31 mouse cellular contexts compared by ENCODE assay signal in genomic region chr13:41123666-41124225, GRCm38 (mm10). TPM values are rescaled to one million over a fixed set of nuclear protein-coding genes. Genes with fewer than 3 reads are reported as not detected.
DNase-seq lines count a peak whose midpoint lies in the region; ATAC-seq and TF ChIP-seq lines count a peak whose summit lies in the region.
"Had no signal": no experiment of that assay in that cellular context is flagged by ENCODE, and none has a peak within 500 bp of the region (broad histone marks: within the 10 kb centered on the region; RNA-seq: fewer than 3 reads in every experiment).

No protein-coding gene starts in this region.

- no peak overlapping the region for H3K9ac ChIP-seq in forebrain, embryonic 14.5 days (ENCODE audit: low read length)
- no peak overlapping the region for H3K9ac ChIP-seq in midbrain, embryonic 16.5 days (ENCODE audit: low read depth, low read length)
- no peak overlapping the region for H3K9ac ChIP-seq in midbrain, embryonic 13.5 days (replicated peaks)
- H3K9ac ChIP-seq in forebrain, postnatal 0 days = no peak overlapping the region
- H3K9ac ChIP-seq: embryonic facial prominence, embryonic 12.5 days; embryonic facial prominence, embryonic 15.5 days; heart, embryonic 12.5 days; heart, embryonic 15.5 days; hindbrain, embryonic 14.5 days had no signal

- ATAC-seq in forebrain, embryonic 14.5 days = no peak
- ATAC-seq in midbrain, embryonic 16.5 days = peak; percentile 28; the same call in 1 of the 2 replicates
- no peak for ATAC-seq in midbrain, embryonic 13.5 days
- peak; percentile 67; the same call in 1 of the 2 replicates for ATAC-seq in forebrain, postnatal 0 days
- ATAC-seq: CD4-positive, CD25-positive, alpha-beta regulatory T cell, adult 4 months; hindbrain, postnatal 0 days; inflammation-experienced regulatory T-cells, adult 6 months; intestine, embryonic 16.5 days had no signal

- 55% methylated on average over 6 of the region's 6 CpGs for WGBS in forebrain, embryonic 14.5 days
- 90% methylated on average over 6 of the region's 6 CpGs for WGBS in forebrain, embryonic 10.5 days
- WGBS in midbrain, embryonic 16.5 days = 48% methylated on average over 6 of the region's 6 CpGs
- WGBS in midbrain, embryonic 13.5 days = 60% methylated on average over 6 of the region's 6 CpGs
- 34% methylated on average over 6 of the region's 6 CpGs for WGBS in forebrain, postnatal 0 days

- peak; percentile 65 for DNase-seq in forebrain, embryonic 14.5 days (ENCODE audit: low spot score)
- no peak for DNase-seq in forebrain, embryonic 10.5 days (ENCODE audit: extremely low spot score, low spot score)
- DNase-seq in forebrain, postnatal 0 days = peak; percentile 14
- no peak for DNase-seq in heart, postnatal 14 days
- DNase-seq: adrenal gland, adult 2 months; adrenal gland, postnatal 14 days; cerebellum, adult 11-12 months; cerebellum, adult 8-10 months; cerebellum, postnatal 10 days; gastrocnemius, postnatal 10 days; gastrocnemius, postnatal 36 days; heart, postnatal 10 days; heart, postnatal 4 days; kidney, adult 18-20 months had no signal

- H3K27me3 ChIP-seq in forebrain, embryonic 14.5 days (replicated peaks; ENCODE audit: control insufficient read depth, insufficient read depth, low read length) = no peaks in the 10 kb centered on the region
- H3K27me3 ChIP-seq in forebrain, embryonic 10.5 days (ENCODE audit: poor library complexity, severe bottlenecking) = no peaks in the 10 kb centered on the region
- H3K27me3 ChIP-seq in midbrain, embryonic 16.5 days (ENCODE audit: control insufficient read depth, insufficient read depth, low read depth, low read length) = no peaks in the 10 kb centered on the region
- no peaks in the 10 kb centered on the region for H3K27me3 ChIP-seq in midbrain, embryonic 13.5 days
- H3K27me3 ChIP-seq in forebrain, postnatal 0 days (ENCODE audit: insufficient read depth, low read length) = no peaks in the 10 kb centered on the region
- H3K27me3 ChIP-seq: embryonic facial prominence, embryonic 12.5 days; embryonic facial prominence, embryonic 15.5 days; heart, embryonic 12.5 days; heart, embryonic 15.5 days had no signal

- no peak overlapping the region for H3K27ac ChIP-seq in forebrain, embryonic 14.5 days (ENCODE audit: low read depth, low read length)
- no peak overlapping the region for H3K27ac ChIP-seq in forebrain, embryonic 10.5 days
- H3K27ac ChIP-seq in midbrain, embryonic 16.5 days (ENCODE audit: low read length) = no peak overlapping the region
- no peak overlapping the region for H3K27ac ChIP-seq in midbrain, embryonic 13.5 days
- no peak overlapping the region for H3K27ac ChIP-seq in forebrain, postnatal 0 days (ENCODE audit: low read depth, low read length)
- H3K27ac ChIP-seq: embryonic facial prominence, embryonic 12.5 days; embryonic facial prominence, embryonic 15.5 days; heart, embryonic 15.5 days; hindbrain, embryonic 14.5 days; hindbrain, postnatal 0 days had no signal

- H3K4me3 ChIP-seq in forebrain, embryonic 14.5 days (ENCODE audit: low read depth, low read length) = no peak overlapping the region
- H3K4me3 ChIP-seq in forebrain, embryonic 10.5 days = no peak overlapping the region
- H3K4me3 ChIP-seq in midbrain, embryonic 16.5 days (ENCODE audit: low read depth, low read length) = no peak overlapping the region
- no peak overlapping the region for H3K4me3 ChIP-seq in midbrain, embryonic 13.5 days (replicated peaks)
- H3K4me3 ChIP-seq in forebrain, postnatal 0 days (ENCODE audit: low read depth, low read length) = no peak overlapping the region
- H3K4me3 ChIP-seq: embryonic facial prominence, embryonic 12.5 days; embryonic facial prominence, embryonic 15.5 days; heart, embryonic 12.5 days; heart, embryonic 15.5 days had no signal

- intact Hi-C loops in heart, postnatal 14 days (cut with DNase I) = no loop called here

- H3K4me1 ChIP-seq in forebrain, embryonic 14.5 days (ENCODE audit: control insufficient read depth, insufficient read depth, low read length) = no peaks in the 10 kb centered on the region
- peaks cover 13% of the 10 kb centered on the region for H3K4me1 ChIP-seq in forebrain, embryonic 10.5 days
- H3K4me1 ChIP-seq in midbrain, embryonic 16.5 days (ENCODE audit: control insufficient read depth, insufficient read depth, low read length) = no peaks in the 10 kb centered on the region
- no peaks in the 10 kb centered on the region for H3K4me1 ChIP-seq in midbrain, embryonic 13.5 days (replicated peaks)
- no peaks in the 10 kb centered on the region for H3K4me1 ChIP-seq in forebrain, postnatal 0 days (ENCODE audit: insufficient read depth)
- H3K4me1 ChIP-seq: heart, embryonic 15.5 days had no signal

- no peak for TF ChIP-seq CTCF in forebrain, postnatal 0 days (IDR thresholded peaks at IDR 0.05; ENCODE audit: low read depth)

- no peaks in the 10 kb centered on the region for H3K9me3 ChIP-seq in forebrain, embryonic 14.5 days (replicated peaks; ENCODE audit: control insufficient read depth, low read length)
- no peaks in the 10 kb centered on the region for H3K9me3 ChIP-seq in forebrain, embryonic 10.5 days
- H3K9me3 ChIP-seq in midbrain, embryonic 16.5 days (replicated peaks; ENCODE audit: control insufficient read depth, low read length, poor library complexity, severe bottlenecking) = no peaks in the 10 kb centered on the region
- no peaks in the 10 kb centered on the region for H3K9me3 ChIP-seq in midbrain, embryonic 13.5 days
- no peaks in the 10 kb centered on the region for H3K9me3 ChIP-seq in forebrain, postnatal 0 days (ENCODE audit: low read length)
- H3K9me3 ChIP-seq: embryonic facial prominence, embryonic 12.5 days; embryonic facial prominence, embryonic 15.5 days; heart, embryonic 12.5 days; heart, embryonic 15.5 days had no signal

- H3K4me2 ChIP-seq in forebrain, embryonic 14.5 days (ENCODE audit: low read length) = no peak overlapping the region
- H3K4me2 ChIP-seq in midbrain, embryonic 16.5 days (ENCODE audit: low read length) = no peak overlapping the region
- H3K4me2 ChIP-seq in midbrain, embryonic 13.5 days (replicated peaks) = no peak overlapping the region
- H3K4me2 ChIP-seq in forebrain, postnatal 0 days (ENCODE audit: low read depth) = no peak overlapping the region
- H3K4me2 ChIP-seq: embryonic facial prominence, embryonic 12.5 days; embryonic facial prominence, embryonic 15.5 days; heart, embryonic 12.5 days; heart, embryonic 15.5 days; hindbrain, embryonic 14.5 days had no signal

- no peaks in the 10 kb centered on the region for H3K36me3 ChIP-seq in forebrain, embryonic 14.5 days (ENCODE audit: control insufficient read depth, insufficient read depth, low read length)
- H3K36me3 ChIP-seq in forebrain, embryonic 10.5 days (replicated peaks) = no peaks in the 10 kb centered on the region
- H3K36me3 ChIP-seq in midbrain, embryonic 16.5 days (ENCODE audit: control insufficient read depth, insufficient read depth, low read length) = no peaks in the 10 kb centered on the region
- no peaks in the 10 kb centered on the region for H3K36me3 ChIP-seq in midbrain, embryonic 13.5 days
- no peaks in the 10 kb centered on the region for H3K36me3 ChIP-seq in forebrain, postnatal 0 days (ENCODE audit: insufficient read depth)
- H3K36me3 ChIP-seq: embryonic facial prominence, embryonic 12.5 days; embryonic facial prominence, embryonic 15.5 days; heart, embryonic 12.5 days; heart, embryonic 15.5 days had no signal

RNA-seq across cellular contexts. Expression of gene Sycp2l, which starts 9.6 kb away (rescaled TPM):
- polyA plus RNA-seq in forebrain, embryonic 14.5 days (2014; fragmentation: Nextera tagmentation; extraction: Ambion mirVana) = 0.08 TPM in 1 of 2 replicates, not detected in the other
- polyA plus RNA-seq in forebrain, embryonic 10.5 days (2016; fragmentation: Nextera tagmentation; extraction: Ambion mirVana) = not detected in 2 replicates
- 0.07 TPM in 1 of 2 replicates, not detected in the other for polyA plus RNA-seq in midbrain, embryonic 16.5 days (2015; fragmentation: Nextera tagmentation; extraction: Ambion mirVana)
- not detected in 2 replicates for polyA plus RNA-seq in midbrain, embryonic 13.5 days (2015; fragmentation: Nextera tagmentation; extraction: Ambion mirVana)
- not detected in 2 replicates for total RNA-seq in forebrain, postnatal 0 days (2014; rRNA removed)
- not detected in 2 replicates for polyA plus RNA-seq in forebrain, postnatal 0 days (2015; fragmentation: Nextera tagmentation; extraction: Ambion mirVana)
- not detected for total RNA-seq in heart, postnatal 14 days (2021)
- total RNA-seq: adrenal gland, adult 2 months; adrenal gland, postnatal 14 days; adrenal gland, postnatal 4 days; gastrocnemius, adult 18-20 months; gastrocnemius, postnatal 10 days; gastrocnemius, postnatal 36 days; granulocyte monocyte progenitor cell, adult 5-6 weeks; heart, postnatal 10 days; heart, postnatal 4 days; hindbrain, postnatal 0 days; MEL had no signal
- polyA plus RNA-seq: adrenal gland, adult 2 months; C2C12; CD4-positive, CD25-positive, alpha-beta regulatory T cell, adult 4 months; embryonic facial prominence, embryonic 15.5 days; heart, embryonic 12.5 days; heart, embryonic 15.5 days; hindbrain, embryonic 11.5 days; hindbrain, embryonic 14.5 days had no signal

RNA-seq across cellular contexts. Expression of gene Gcm2, which starts 12.9 kb away (rescaled TPM):
- polyA plus RNA-seq in forebrain, embryonic 14.5 days (2014; fragmentation: Nextera tagmentation; extraction: Ambion mirVana) = not detected in 2 replicates
- not detected in 2 replicates for polyA plus RNA-seq in forebrain, embryonic 10.5 days (2016; fragmentation: Nextera tagmentation; extraction: Ambion mirVana)
- polyA plus RNA-seq in midbrain, embryonic 16.5 days (2015; fragmentation: Nextera tagmentation; extraction: Ambion mirVana) = not detected in 2 replicates
- not detected in 2 replicates for polyA plus RNA-seq in midbrain, embryonic 13.5 days (2015; fragmentation: Nextera tagmentation; extraction: Ambion mirVana)
- total RNA-seq in forebrain, postnatal 0 days (2014; rRNA removed) = not detected in 2 replicates
- polyA plus RNA-seq in forebrain, postnatal 0 days (2015; fragmentation: Nextera tagmentation; extraction: Ambion mirVana) = not detected in 2 replicates
- total RNA-seq in heart, postnatal 14 days (2021) = not detected
- total RNA-seq: adrenal gland, adult 2 months; adrenal gland, postnatal 14 days; adrenal gland, postnatal 4 days; gastrocnemius, adult 18-20 months; gastrocnemius, postnatal 10 days; gastrocnemius, postnatal 36 days; granulocyte monocyte progenitor cell, adult 5-6 weeks; heart, postnatal 10 days; heart, postnatal 4 days; hindbrain, postnatal 0 days; MEL had no signal
- polyA plus RNA-seq: adrenal gland, adult 2 months; C2C12; embryonic facial prominence, embryonic 15.5 days; heart, embryonic 12.5 days; heart, embryonic 15.5 days; hindbrain, embryonic 14.5 days; hindbrain, postnatal 0 days; intestine, embryonic 16.5 days had no signal

RNA-seq across cellular contexts. Expression of gene Mak, which starts 44.2 kb away (rescaled TPM):
- polyA plus RNA-seq in forebrain, embryonic 14.5 days (2014; fragmentation: Nextera tagmentation; extraction: Ambion mirVana) = 1.2 and 1.8 TPM in 2 replicates
- polyA plus RNA-seq in forebrain, embryonic 10.5 days (2016; fragmentation: Nextera tagmentation; extraction: Ambion mirVana) = 1.2 and 1.4 TPM in 2 replicates
- 2.7 TPM in 2 replicates for polyA plus RNA-seq in midbrain, embryonic 16.5 days (2015; fragmentation: Nextera tagmentation; extraction: Ambion mirVana)
- polyA plus RNA-seq in midbrain, embryonic 13.5 days (2015; fragmentation: Nextera tagmentation; extraction: Ambion mirVana) = 0.73 and 0.79 TPM in 2 replicates
- 1.5 and 2.3 TPM in 2 replicates for total RNA-seq in forebrain, postnatal 0 days (2014; rRNA removed)
- polyA plus RNA-seq in forebrain, postnatal 0 days (2015; fragmentation: Nextera tagmentation; extraction: Ambion mirVana) = 1.2 and 1.9 TPM in 2 replicates
- total RNA-seq in heart, postnatal 14 days (2021) = under 1 TPM in 1 of 2 experiments, not detected in 1; 0.19 TPM
- total RNA-seq: adrenal gland, postnatal 14 days; gastrocnemius, adult 18-20 months; gastrocnemius, postnatal 10 days; gastrocnemius, postnatal 36 days; granulocyte monocyte progenitor cell, adult 5-6 weeks; heart, postnatal 10 days; heart, postnatal 4 days; MEL had no signal
- polyA plus RNA-seq: C2C12 had no signal

Comparison
In these comparisons a context has a peak if more than half of its experiments do, and no peak if none do; other contexts are left out.
1. ATAC-seq: peak in midbrain, embryonic 16.5 days (single experiment) and forebrain, postnatal 0 days (single experiment); none in forebrain, embryonic 14.5 days (single experiment) and midbrain, embryonic 13.5 days (single experiment).
2. DNase-seq: peak in forebrain, embryonic 14.5 days (single experiment) and forebrain, postnatal 0 days (single experiment); none in forebrain, embryonic 10.5 days (single experiment) and heart, postnatal 14 days (0 of 2).